Mouse (Mus musculus) hindlimb bud, embryonic 11.5 days (tissue): Measurements from ENCODE around the gene Dscam.

Experiments used
- DNase-seq: peaks from one replicate; pipeline ENCODE4 v3.0.0-alpha.2; 2012; ENCODE audit warnings: low read depth, low spot score; ENCODE audit errors: extremely low spot score

Gene Dscam

DNA sequence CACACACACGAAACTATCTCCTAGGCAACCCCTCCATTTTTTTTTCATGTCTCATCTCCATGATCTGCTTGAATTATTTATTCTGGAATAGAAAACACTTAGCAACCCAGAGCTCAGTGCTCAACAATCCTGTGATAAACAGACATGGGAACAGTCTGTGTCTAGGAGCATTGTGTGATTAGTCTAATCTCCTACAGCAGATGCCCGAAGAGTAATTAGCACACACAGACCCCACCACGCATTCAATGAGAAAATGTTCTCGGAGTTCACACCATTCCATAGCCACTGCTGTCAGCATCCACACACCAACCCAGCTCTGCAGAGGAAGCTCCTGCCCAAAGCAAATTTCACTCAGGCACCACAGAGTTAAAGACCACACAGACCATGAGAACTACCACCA lies 146.1 kb downstream of the Dscam start:
- DNase-seq: no peak

DNA sequence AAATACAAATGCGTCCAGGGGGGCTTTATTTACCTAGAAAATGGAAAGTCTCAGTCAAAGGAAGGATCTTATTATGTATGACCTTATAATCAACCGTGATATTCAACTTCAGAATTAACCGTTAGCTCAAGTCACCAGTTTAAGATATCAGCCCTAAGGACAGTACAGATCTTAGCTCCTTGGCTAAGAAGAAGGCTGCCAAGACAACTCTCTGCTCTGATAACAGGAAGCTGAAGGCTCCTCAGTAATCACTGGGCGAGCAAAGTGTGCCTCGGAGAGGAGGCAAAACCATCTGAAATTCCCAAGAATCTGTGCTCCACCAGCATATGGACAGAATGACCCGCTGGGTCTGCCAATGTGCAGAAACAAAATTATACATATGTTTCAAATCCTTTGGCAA lies 149.1 kb downstream of the Dscam start:
- DNase-seq: no peak

DNA sequence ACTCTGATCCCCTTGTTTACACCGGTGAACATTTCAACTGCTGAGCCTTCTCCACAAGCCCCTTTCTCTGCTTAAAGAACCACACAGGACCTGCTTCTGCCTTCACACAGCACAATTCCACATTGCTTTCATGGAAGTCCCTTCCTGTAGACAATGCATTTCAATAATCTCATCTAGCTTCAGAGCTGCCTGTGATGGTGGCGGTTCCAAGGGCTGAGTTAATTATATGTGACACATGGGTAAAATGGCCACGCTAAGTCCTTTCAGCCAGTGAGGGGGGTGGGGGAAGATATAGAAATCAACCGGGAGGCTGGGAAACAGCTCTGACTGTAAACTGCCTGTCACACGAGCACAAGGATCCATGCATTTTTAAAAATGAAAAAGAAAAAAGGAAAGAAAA lies 152.2 kb downstream of the Dscam start:
- no peak for DNase-seq

DNA sequence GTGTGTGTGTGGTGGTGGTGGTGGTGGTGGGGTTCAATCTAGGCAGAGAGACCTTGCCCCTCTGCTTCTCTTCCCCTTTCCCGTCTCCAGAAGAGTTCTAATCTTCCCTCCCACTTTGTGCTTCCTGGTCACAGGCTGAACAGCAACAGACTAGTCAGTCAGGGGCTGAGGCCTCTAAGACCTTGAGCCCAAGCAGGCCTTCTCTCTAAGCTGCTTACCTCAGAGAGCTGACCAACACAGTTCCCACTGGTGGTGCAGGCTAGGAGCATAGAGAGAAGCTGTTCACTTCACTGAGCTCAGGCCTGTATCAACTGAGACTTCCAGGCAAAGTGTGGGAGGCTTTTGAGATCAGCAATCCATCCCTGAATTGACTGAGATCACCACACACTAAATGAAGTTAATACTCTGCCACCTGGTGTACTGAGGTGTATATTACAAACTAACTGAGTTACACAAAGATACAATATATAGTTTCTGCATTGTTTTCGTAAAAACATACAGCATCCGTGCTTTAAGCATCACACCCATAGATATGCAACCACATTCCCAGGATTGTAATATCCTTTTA lies 153.3 kb downstream of the Dscam start:
- no peak for DNase-seq

DNA sequence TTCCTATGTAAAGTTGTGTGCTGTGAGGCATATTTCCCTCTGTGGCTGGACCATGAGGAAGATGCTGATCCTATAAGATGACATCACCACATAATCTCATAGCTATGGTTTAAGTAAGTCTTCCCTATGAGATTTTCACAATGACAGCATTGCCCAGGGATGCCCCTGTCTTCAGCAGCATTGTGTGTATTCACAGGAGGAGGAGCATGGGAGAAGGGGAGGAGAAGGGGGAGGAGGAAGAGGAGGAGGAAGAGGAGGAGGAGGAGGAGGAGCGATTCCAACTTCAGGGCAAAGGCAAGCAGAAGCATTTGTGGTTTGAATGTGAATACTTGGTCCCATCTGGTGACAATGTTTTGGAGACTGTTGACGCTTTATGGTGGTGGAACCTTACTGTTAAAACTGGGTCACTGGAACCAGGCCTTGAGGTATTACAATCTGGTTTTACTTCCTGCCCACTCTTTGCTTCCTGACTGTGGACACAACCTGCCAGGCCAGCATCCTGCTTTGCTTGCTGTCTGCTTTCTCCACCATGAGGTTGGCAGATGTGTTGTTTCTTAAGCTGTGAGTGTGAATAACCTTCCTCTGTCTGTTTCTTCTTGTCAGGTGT lies 154.2 kb downstream of the Dscam start:
- no peak for DNase-seq

DNA sequence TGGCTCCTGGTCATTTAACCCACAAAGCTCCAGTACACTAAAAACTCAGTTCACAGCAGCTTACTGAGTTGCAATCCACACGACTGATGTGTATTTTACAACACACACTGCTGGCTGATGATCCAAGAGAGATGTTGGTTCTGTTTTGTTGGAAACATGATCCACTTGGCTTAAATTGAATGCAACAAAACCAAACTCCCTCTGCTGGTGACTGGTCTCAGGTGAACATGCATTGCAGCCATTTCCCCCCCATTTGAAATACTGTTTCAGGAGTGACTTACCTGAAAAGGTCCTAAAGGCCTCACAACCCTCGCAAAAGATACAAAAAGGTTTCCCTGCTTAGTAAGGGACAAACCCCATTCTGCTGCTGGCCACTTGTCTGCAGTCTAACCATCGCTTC lies 156.2 kb downstream of the Dscam start:
- no peak for DNase-seq

DNA sequence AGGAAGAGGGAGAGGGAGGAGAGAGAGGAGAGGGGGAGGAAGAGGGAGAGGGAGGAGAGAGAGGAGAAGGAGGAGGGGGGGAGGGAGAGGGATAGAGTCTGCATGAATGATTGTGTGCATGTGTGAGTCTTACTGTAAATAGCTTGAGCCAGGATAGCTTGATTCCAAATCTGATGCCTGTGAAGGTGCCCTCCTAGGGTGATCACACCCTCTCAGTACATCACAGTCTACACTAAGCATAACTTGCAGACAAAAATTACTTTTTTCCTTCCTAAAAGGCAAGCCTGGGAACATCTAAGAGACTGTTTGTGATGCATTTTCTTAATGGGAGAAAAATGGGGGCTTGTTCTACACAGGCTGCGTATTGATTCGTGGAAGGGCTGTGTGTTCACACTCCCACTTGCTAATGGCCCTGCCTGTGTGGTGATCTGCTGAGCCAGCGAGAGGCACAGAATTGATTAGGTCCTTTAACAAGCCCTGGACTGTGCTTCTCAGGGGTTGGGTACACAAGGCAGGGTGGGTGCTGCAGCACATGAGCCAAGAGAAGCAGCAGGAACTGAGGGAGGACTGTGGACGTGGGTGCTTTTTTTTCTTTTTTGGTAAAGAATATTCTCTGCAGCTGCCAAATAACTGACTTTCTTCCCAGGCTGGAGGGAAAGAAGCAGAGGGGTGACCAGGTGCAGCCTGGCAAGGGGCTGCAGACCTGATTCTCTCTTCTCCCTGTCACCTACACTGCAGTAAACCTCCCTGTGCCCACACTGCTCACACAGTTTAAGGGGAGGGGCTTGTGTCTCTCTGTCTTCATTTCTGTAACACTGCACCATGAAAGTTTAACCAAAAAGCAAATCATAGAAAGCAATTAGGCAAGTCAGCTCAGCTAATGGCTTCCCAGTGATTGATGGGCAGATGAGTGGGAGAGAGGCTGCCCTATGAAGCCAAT lies 161.2 kb downstream of the Dscam start:
- DNase-seq: no peak

DNA sequence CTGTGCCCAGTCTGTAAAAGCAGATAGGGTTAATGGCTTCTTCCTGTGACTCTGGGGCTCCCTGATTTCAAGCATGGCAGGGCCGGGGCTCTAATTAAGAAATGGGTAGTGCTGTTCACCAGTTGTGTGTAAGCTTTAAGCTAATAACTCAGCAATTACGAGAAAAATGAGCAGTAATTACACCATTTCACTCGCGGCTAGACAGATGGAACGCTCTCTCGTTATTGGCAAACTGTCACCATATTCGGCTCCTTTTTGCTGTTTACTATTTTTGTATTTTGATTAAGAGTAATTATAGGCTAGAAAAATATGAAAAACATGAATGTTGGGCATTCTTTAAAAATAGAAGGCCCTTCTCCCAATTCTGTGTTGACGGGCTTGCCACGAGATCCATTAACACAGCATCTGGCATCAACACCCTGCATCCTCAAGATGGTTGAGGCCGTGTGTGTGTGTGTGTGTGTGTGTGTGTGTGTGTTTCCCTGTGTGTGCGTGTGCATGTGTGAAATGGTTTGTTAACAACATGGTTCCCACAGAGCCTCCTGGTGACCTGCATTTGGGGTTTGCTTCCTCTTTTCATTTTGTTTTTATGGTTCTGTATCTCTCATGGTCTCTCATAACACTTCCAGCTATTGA lies 162.5 kb downstream of the Dscam start:
- no peak for DNase-seq

DNA sequence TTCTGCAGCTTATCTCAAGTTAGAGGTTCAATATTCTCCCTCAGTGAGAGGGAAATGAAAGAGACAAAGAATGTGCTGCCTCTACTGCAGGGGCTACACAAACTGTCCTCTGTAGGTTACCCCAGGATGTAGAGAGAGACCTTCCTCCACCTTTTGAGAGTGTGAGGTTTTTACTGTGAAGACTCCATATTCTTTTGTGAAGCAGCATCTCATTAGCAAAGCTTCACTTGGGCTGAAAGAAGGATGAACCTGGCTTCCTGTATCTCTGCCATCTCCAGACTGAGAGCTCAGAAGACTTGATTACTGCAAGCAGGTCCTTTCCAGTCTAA lies 163.7 kb downstream of the Dscam start:
- no peak for DNase-seq

DNA sequence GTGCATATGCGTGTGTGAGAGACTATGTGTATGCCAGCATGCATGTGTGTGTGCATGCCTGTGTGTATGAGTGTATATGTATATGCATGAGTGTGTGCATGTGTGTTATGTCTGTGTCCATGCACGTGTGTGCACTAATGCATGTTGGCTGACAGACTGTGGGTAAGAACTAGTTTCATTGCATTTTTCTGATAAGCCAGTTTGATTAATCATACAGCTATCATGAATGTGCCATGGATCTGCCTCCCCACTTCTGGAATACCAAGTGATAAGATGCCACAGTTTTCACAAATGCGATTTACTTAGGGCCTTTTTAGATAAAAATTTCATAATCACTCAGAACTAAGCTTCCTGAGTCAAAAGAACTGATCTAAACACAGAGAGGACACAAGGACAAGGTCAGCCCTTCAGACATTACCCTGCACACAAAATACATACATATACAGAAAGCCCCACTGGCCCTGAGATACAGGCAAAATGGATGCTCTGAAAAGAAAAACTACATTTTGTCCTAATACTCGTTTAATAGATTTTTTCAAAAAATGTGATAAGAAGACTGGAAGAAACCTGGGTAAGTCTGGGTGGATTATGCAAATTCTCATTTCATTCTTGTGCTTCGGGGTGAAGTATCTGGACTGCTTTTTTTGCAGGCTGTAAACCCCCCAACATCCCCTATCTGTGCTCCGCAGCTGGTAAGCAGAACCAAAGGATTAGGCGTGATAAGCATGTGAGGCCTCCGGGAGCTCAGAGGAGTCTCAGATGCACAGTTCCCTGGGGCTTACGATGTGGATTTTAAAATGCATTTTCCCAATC lies 164.3 kb downstream of the Dscam start:
- DNase-seq: no peak

DNA sequence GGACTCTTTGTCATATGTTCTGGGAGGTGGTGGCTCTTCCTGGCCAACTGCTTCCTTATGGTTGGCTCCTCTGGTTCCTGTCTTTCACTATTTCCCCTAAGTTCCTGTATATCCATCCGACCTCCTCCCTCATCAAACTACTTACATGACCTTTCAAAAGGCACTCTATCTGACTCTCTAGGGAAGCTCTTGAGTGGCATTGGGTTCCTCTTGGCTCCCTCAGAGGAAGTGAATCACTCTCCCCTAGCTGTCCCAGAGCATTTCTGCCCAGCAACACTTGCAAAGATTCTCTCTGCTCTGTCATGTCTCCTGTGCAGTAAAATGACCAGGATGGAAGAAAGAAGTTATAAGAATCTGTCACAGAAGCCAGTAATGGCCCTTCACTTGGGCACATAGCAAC lies 166.6 kb downstream of the Dscam start:
- no peak for DNase-seq

DNA sequence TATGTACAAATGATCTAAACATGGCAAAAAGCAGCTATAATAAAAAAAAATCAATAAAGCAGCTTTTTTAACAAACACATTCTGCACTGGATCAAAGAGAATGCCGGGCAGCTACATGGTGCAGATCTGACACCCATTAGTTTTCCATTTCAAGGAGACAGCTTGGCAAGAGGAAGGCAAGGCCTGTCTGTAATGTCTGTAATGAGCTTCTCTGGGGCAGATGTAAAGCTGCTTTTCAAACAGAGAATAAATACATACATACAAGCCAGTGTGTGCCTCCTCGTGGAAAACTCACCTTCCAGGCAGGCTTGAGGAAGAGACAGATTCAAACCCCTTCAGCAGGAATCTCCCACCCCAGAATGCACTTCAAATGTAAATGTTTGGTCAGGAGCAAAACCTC lies 167.7 kb downstream of the Dscam start:
- no peak for DNase-seq

DNA sequence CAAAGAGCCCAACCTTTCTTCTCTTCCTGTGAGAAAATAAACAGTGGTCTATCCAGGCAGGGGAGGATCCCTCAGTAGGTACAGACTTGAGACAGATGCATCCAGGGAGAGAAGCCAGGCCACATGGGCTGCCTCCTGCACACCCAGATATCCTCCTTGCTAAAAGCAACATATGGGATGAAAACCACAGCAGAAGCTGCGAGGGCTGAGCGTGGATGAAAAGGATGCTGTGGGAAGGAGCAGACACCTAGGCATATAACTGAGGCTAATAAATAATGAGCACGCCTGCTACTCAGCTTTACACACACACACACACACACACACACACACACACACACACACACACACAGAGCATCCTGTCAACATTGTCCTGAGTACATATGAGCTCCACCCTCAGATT lies 168.4 kb downstream of the Dscam start:
- DNase-seq: no peak

DNA sequence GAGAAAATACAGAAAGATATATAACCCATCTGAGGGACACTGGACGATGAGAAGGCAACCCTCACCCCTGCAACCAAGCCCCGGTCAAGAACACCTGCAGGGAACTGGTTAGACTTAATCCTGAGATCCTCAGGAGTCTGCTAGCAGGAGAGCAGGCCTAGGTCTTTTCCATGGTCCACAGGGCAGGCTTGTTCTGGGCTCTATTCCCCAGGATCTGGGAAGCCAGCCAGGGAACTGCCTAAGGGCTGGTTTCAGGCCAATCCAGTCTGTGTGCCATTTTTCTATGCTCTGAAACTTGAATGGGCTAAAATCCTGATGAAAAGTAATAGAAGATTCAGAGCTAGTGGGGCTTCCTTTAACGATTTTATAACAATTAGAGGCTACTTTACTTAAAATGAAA lies 173.7 kb downstream of the Dscam start:
- no peak for DNase-seq

DNA sequence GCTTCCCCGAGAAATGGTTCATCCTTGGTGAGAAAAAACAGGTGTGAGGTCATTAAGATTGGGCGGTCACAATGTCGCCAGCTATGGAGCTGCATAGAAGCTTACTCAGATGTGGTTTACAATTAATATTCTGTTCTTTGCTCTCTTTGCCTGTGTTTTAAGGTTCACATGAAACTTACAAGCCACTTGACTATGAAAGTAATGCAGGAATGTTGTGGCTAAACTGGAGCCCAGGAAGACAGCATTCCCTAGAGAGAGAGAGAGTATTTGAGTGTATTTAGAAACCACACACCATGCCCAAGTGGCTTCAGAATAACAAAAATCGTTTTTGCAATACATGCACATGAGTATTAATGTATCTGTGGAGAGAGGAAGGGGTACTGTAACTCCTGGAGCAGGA lies 174.7 kb downstream of the Dscam start:
- no peak for DNase-seq

DNA sequence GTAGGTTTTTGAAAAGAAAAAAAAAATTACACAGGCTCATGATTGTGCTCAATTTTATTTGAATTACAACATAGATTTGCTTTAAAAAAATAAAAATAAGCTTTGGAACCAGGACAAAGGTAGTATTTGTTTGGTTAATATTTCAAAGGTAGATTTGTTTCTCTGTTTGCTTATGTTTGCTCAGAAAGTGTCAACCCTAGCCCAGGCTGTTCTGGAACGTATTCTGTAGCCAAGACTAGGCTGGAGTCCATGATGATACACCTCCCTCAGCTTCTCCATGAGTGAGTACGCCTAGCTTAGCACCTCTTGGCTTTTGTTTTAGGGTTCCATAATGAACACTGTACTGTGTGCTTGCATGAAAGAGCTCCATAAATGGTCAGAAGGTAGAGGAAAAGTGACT lies 183.2 kb downstream of the Dscam start:
- no peak for DNase-seq

DNA sequence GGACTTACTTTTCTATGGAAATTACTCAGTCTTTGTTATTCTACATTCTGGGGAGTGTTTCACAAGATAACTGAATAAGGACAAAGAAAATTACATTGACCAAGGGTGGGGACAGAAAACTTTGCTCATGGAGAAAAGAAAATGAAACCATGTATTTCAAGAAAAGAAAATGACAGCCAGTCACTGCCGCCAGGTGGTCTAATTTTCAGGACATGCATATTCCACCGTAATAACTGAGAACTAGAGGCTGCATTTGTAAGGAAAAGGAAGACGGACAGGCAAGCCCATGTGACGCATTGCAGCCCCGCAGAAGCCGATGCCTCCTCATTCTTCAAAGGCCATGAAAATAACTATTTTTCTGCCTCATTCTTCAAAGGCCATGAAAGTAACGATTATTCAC lies 197.3 kb downstream of the Dscam start:
- DNase-seq: no peak

DNA sequence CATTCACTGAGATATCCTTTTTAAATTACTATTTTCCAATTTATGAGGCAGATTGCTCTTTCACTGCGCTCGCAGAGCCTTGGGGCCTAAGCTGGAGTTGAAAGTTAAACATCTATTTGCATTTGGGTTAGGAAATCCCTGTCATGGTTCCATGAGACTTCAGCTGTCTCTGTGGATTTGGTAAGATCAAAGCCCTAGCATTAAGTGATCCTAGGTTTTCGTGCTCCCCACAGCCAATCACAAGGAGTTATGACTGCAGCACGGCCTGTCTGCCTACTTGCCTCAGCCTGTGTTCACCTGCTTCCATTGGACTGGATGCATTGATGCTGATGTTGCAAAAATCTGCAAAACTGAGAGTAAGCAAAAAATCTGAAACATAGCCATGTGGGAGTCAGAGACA lies 198.8 kb downstream of the Dscam start:
- no peak for DNase-seq

DNA sequence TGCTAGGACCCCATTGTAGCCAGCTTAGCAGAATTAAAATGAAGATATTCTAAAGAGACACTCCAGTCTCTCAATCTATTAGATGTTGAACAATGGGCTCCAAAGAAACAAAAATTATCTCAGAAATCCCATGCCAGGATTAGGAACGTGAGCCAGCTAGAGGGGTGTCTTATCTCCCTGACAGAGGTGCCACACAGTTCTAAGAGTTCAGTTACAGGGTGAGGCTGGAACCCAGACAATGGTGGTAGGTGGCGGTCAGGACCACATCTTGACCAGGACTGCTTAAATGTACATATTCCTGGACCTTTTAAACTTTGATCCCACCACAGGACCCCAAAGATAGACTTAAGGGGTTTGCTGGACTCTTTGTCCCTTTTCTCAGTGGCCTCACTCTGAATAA lies 200.1 kb downstream of the Dscam start:
- DNase-seq: no peak

DNA sequence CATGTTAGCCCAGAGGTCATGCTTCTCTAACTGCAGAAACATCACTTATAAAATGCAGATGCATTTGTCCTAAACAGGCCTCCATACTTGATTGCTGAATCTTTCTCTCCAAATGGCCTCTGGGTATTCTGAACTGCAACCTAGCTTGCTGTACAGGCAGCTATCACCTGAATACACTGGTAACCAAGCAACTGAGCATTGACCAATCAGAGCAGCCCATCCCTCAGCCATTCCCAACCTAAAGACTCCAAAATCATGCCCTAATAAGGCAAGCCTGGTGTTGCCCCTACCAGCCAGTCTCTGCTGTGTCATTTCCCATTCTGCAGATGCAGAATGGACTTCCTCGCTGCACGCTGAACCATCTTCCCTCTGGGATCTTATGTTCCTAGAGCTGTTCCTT lies 200.9 kb downstream of the Dscam start:
- DNase-seq: no peak

DNA sequence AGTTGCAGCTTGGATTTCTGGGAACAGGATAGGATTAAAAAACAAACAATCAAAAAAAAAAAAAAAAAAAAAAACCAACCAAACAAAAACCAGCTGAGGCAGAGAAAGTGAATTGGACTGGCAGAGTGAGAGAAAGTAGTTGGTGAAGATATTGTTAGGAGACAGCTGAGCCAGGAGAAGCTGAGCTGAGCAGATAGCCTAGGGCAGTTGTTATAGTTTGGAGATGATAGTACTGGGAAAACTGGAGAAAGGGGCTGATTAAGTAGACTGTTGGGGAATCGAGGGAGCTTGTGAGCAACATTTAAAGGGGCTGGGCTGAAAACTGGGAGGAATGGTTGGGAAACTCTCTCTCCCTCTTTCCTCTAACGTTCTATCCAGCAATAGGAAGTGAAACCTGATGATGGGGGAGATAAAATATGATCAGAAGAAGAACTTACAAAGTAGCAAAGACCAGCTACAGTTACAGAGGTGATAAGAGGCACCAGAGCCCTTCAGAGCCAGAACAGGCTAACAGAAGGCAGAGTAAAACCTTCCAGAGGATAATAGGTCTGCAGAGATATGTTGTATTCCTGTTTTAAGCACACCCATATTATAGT lies 201.6 kb downstream of the Dscam start:
- no peak for DNase-seq
